Mouse (Mus musculus): ENCODE measurements at regions not wholly inside any gene's neighbourhood (a gene's known extent, or its start where the extent isn't known, plus 50 kb on each side); places are given as distances from the start of the nearest gene placed in this dataset.
A peak's percentile ranks its signal among the peaks of the same experiment; 100 is the strongest.

GRCm38 (mm10) chr1:34677832-34678733, 98.6 kb downstream of the Amer3 start:
- peak overlapping the region; percentile 91 for H3K4me2 ChIP-seq (ENCODE audit: low read depth, low read length)
- under 1% methylated on average over 56 of the region's 56 CpGs for WGBS
- H3K27ac ChIP-seq (ENCODE audit: low read length), result no peak overlapping the region
- H3K9me3 ChIP-seq (replicated peaks; ENCODE audit: control insufficient read depth, low read length), result no peaks in the 10 kb centered on the region
- H3K36me3 ChIP-seq (ENCODE audit: control insufficient read depth, insufficient read depth, low read length), result no peaks in the 10 kb centered on the region
- peak; percentile 82; the same call in 1 of the 2 replicates for ATAC-seq (ENCODE audit: insufficient read depth, low FRiP score)
- peaks cover 19% of the 10 kb centered on the region for H3K4me1 ChIP-seq (ENCODE audit: control insufficient read depth, insufficient read depth, low read length)
- peak overlapping the region; percentile 53 for H3K4me3 ChIP-seq (replicated peaks; ENCODE audit: low read length)
- H3K9ac ChIP-seq (ENCODE audit: low read length), result peak overlapping the region; percentile 66
- peaks cover 33% of the 10 kb centered on the region for H3K27me3 ChIP-seq (ENCODE audit: control insufficient read depth, insufficient read depth, low read length)

GRCm38 (mm10) chr1:34678734-34679068, 99.2 kb downstream of the Amer3 start:
- Histone ChIP-seq H3K9me3 (replicated peaks; ENCODE audit: control insufficient read depth, low read length) (no peaks in the 10 kb centered on the region), H3K27ac (ENCODE audit: low read length) (no peak overlapping the region), H3K4me1 (ENCODE audit: control insufficient read depth, insufficient read depth, low read length) (peaks cover 19% of the 10 kb centered on the region), H3K36me3 (ENCODE audit: control insufficient read depth, insufficient read depth, low read length) (no peaks in the 10 kb centered on the region), H3K9ac (ENCODE audit: low read length) (peak overlapping the region; percentile 66), H3K4me2 (ENCODE audit: low read depth, low read length) (peak overlapping the region; percentile 91), H3K4me3 (replicated peaks; ENCODE audit: low read length) (peak overlapping the region; percentile 53), H3K27me3 (ENCODE audit: control insufficient read depth, insufficient read depth, low read length) (peaks cover 33% of the 10 kb centered on the region)
- ATAC-seq (ENCODE audit: insufficient read depth, low FRiP score), result no peak
- WGBS, result 3% methylated on average over 9 of the region's 9 CpGs

- 19% methylated on average over 2 of the region's 2 CpGs for WGBS
- Histone ChIP-seq H3K9me3 (replicated peaks; ENCODE audit: control insufficient read depth, low read length) (no peaks in the 10 kb centered on the region), H3K4me1 (ENCODE audit: control insufficient read depth, insufficient read depth, low read length) (no peaks in the 10 kb centered on the region), H3K4me2 (ENCODE audit: low read depth, low read length) (no peak overlapping the region), H3K27me3 (ENCODE audit: control insufficient read depth, insufficient read depth, low read length) (no peaks in the 10 kb centered on the region), H3K9ac (ENCODE audit: low read length) (no peak overlapping the region), H3K4me3 (replicated peaks; ENCODE audit: low read length) (no peak overlapping the region), H3K36me3 (ENCODE audit: control insufficient read depth, insufficient read depth, low read length) (no peaks in the 10 kb centered on the region), H3K27ac (ENCODE audit: low read length) (no peak overlapping the region)
- ATAC-seq (ENCODE audit: insufficient read depth, low FRiP score), result no peak
These were observed 107.1 kb downstream of the Amer3 start for GRCm38 (mm10) chr1:34686539-34686938.

- no peaks in the 10 kb centered on the region for H3K4me1 ChIP-seq (ENCODE audit: control insufficient read depth, insufficient read depth, low read length)
- H3K4me2 ChIP-seq (ENCODE audit: low read depth, low read length), result no peak overlapping the region
- no peak overlapping the region for H3K9ac ChIP-seq (ENCODE audit: low read length)
- no peak for ATAC-seq (ENCODE audit: insufficient read depth, low FRiP score)
- no peaks in the 10 kb centered on the region for H3K9me3 ChIP-seq (replicated peaks; ENCODE audit: control insufficient read depth, low read length)
- no peak overlapping the region for H3K4me3 ChIP-seq (replicated peaks; ENCODE audit: low read length)
- 78% methylated on average over 4 of the region's 4 CpGs for WGBS
- no peaks in the 10 kb centered on the region for H3K36me3 ChIP-seq (ENCODE audit: control insufficient read depth, insufficient read depth, low read length)
- H3K27ac ChIP-seq (ENCODE audit: low read length), result no peak overlapping the region
- H3K27me3 ChIP-seq (ENCODE audit: control insufficient read depth, insufficient read depth, low read length), result no peaks in the 10 kb centered on the region
These were observed 117.1 kb downstream of the Amer3 start for GRCm38 (mm10) chr1:34696533-34696932.

- WGBS, result 38% methylated on average over 17 of the region's 17 CpGs
These were observed 121.0 kb downstream of the Amer3 start for GRCm38 (mm10) chr1:34700237-34701030.

GRCm38 (mm10) chr1:34701436-34701835, 122.0 kb downstream of the Amer3 start:
- Histone ChIP-seq H3K9me3 (replicated peaks; ENCODE audit: control insufficient read depth, low read length) (no peaks in the 10 kb centered on the region), H3K4me2 (ENCODE audit: low read depth, low read length) (no peak overlapping the region), H3K4me3 (replicated peaks; ENCODE audit: low read length) (no peak overlapping the region), H3K27me3 (ENCODE audit: control insufficient read depth, insufficient read depth, low read length) (no peaks in the 10 kb centered on the region), H3K36me3 (ENCODE audit: control insufficient read depth, insufficient read depth, low read length) (no peaks in the 10 kb centered on the region), H3K4me1 (ENCODE audit: control insufficient read depth, insufficient read depth, low read length) (no peaks in the 10 kb centered on the region), H3K27ac (ENCODE audit: low read length) (no peak overlapping the region), H3K9ac (ENCODE audit: low read length) (no peak overlapping the region)
- no peak for ATAC-seq (ENCODE audit: insufficient read depth, low FRiP score)
- WGBS, result 71% methylated on average over 7 of the region's 7 CpGs

More at GRCm38 (mm10) chr1:34700237-34701030, 121.0 kb downstream of the Amer3 start:
- Histone ChIP-seq H3K4me2 (ENCODE audit: low read depth, low read length) (no peak overlapping the region), H3K4me1 (ENCODE audit: control insufficient read depth, insufficient read depth, low read length) (no peaks in the 10 kb centered on the region), H3K9me3 (replicated peaks; ENCODE audit: control insufficient read depth, low read length) (no peaks in the 10 kb centered on the region), H3K4me3 (replicated peaks; ENCODE audit: low read length) (no peak overlapping the region), H3K36me3 (ENCODE audit: control insufficient read depth, insufficient read depth, low read length) (no peaks in the 10 kb centered on the region), H3K27ac (ENCODE audit: low read length) (no peak overlapping the region), H3K9ac (ENCODE audit: low read length) (no peak overlapping the region), H3K27me3 (ENCODE audit: control insufficient read depth, insufficient read depth, low read length) (no peaks in the 10 kb centered on the region)
- ATAC-seq (ENCODE audit: insufficient read depth, low FRiP score), result peak; percentile 50

GRCm38 (mm10) chr1:34709089-34709488, 129.6 kb downstream of the Amer3 start:
- Histone ChIP-seq H3K4me2 (ENCODE audit: low read depth, low read length) (no peak overlapping the region), H3K4me1 (ENCODE audit: control insufficient read depth, insufficient read depth, low read length) (no peaks in the 10 kb centered on the region), H3K9me3 (replicated peaks; ENCODE audit: control insufficient read depth, low read length) (no peaks in the 10 kb centered on the region), H3K27ac (ENCODE audit: low read length) (no peak overlapping the region), H3K27me3 (ENCODE audit: control insufficient read depth, insufficient read depth, low read length) (no peaks in the 10 kb centered on the region), H3K4me3 (replicated peaks; ENCODE audit: low read length) (no peak overlapping the region), H3K36me3 (ENCODE audit: control insufficient read depth, insufficient read depth, low read length) (no peaks in the 10 kb centered on the region), H3K9ac (ENCODE audit: low read length) (no peak overlapping the region)
- 85% methylated on average over 2 of the region's 2 CpGs for WGBS
- ATAC-seq (ENCODE audit: insufficient read depth, low FRiP score), result no peak

- WGBS, result 42% methylated on average over 5 of the region's 5 CpGs
- no peak overlapping the region for H3K4me2 ChIP-seq (ENCODE audit: low read depth, low read length)
- ATAC-seq (ENCODE audit: insufficient read depth, low FRiP score), result peak; percentile 72
- no peaks in the 10 kb centered on the region for H3K4me1 ChIP-seq (ENCODE audit: control insufficient read depth, insufficient read depth, low read length)
- no peaks in the 10 kb centered on the region for H3K36me3 ChIP-seq (ENCODE audit: control insufficient read depth, insufficient read depth, low read length)
- H3K27me3 ChIP-seq (ENCODE audit: control insufficient read depth, insufficient read depth, low read length), result no peaks in the 10 kb centered on the region
- H3K27ac ChIP-seq (ENCODE audit: low read length), result peak overlapping the region; percentile 84
- no peak overlapping the region for H3K4me3 ChIP-seq (replicated peaks; ENCODE audit: low read length)
- no peak overlapping the region for H3K9ac ChIP-seq (ENCODE audit: low read length)
- no peaks in the 10 kb centered on the region for H3K9me3 ChIP-seq (replicated peaks; ENCODE audit: control insufficient read depth, low read length)
These were observed 120.2 kb downstream of the Fam168b start for GRCm38 (mm10) chr1:34722674-34723073.

GRCm38 (mm10) chr1:34732156-34732555, 110.7 kb downstream of the Fam168b start:
- H3K9me3 ChIP-seq (replicated peaks; ENCODE audit: control insufficient read depth, low read length), result no peaks in the 10 kb centered on the region
- H3K36me3 ChIP-seq (ENCODE audit: control insufficient read depth, insufficient read depth, low read length), result no peaks in the 10 kb centered on the region
- no peak for ATAC-seq (ENCODE audit: insufficient read depth, low FRiP score)
- no peak overlapping the region for H3K4me3 ChIP-seq (replicated peaks; ENCODE audit: low read length)
- no peaks in the 10 kb centered on the region for H3K27me3 ChIP-seq (ENCODE audit: control insufficient read depth, insufficient read depth, low read length)
- H3K4me1 ChIP-seq (ENCODE audit: control insufficient read depth, insufficient read depth, low read length), result no peaks in the 10 kb centered on the region
- H3K4me2 ChIP-seq (ENCODE audit: low read depth, low read length), result no peak overlapping the region
- no peak overlapping the region for H3K9ac ChIP-seq (ENCODE audit: low read length)
- WGBS, result 66% methylated on average over 7 of the region's 7 CpGs
- H3K27ac ChIP-seq (ENCODE audit: low read length), result no peak overlapping the region

Measured in stomach, embryonic 16.5 days (tissue).